In genomic region chr9:85842351-85843011, GRCm38 (mm10) we compare ENCODE assay signal across 7 mouse cellular contexts. TPM values are rescaled to one million over a fixed set of nuclear protein-coding genes. Genes with fewer than 3 reads are reported as not detected.
DNase-seq lines count a peak whose midpoint lies in the region; ATAC-seq lines count a peak whose summit lies in the region.

Tpbg (plus strand) TSS chr9:85842380.

- no peaks in the 10 kb centered on the region for H3K27me3 ChIP-seq in forebrain, embryonic 13.5 days
- H3K27me3 ChIP-seq in stomach, embryonic 14.5 days (ENCODE audit: control insufficient read depth, insufficient read depth, low read length) = no peaks in the 10 kb centered on the region

- H3K4me2 ChIP-seq in forebrain, embryonic 13.5 days = peak within 1 kb of the TSS; percentile 95
- H3K4me2 ChIP-seq in stomach, embryonic 14.5 days (replicated peaks; ENCODE audit: low read depth, low read length) = peak within 1 kb of the TSS; percentile 97

- 0 out of 2 replicates have a peak, but pooled peaks cover 2% of the 10 kb centered on the region for H3K36me3 ChIP-seq in forebrain, embryonic 13.5 days (ENCODE audit: poor library complexity, severe bottlenecking)
- H3K36me3 ChIP-seq in stomach, embryonic 14.5 days (ENCODE audit: control insufficient read depth, insufficient read depth, low read length) = no peaks in the 10 kb centered on the region

- ATAC-seq in forebrain, embryonic 13.5 days = peak; percentile 79
- ATAC-seq in megakaryocyte, adult 5-6 weeks (ENCODE audit: poor library complexity, severe bottlenecking) = peak; percentile 55
- peak; percentile 84 for ATAC-seq in stomach, embryonic 14.5 days (ENCODE audit: insufficient number of reproducible peaks, insufficient read depth, low FRiP score, low read depth)

- DNase-seq in Muller cell, postnatal 12 days (ENCODE audit: inconsistent ontology term) = peak; percentile 80
- peak; percentile 17 to 22 for DNase-seq in adrenal gland, postnatal 4 days (ENCODE audit: low spot score in 2 of 2)
- peak; percentile 54 for DNase-seq in heart, postnatal 4 days
- DNase-seq in left cerebral cortex, postnatal 10 days (ENCODE audit: extremely low spot score in 1 of 2, low spot score in 2 of 2) = peak in 1 of 2 experiments; percentile 77

- H3K4me3 ChIP-seq in forebrain, embryonic 13.5 days = peak within 1 kb of the TSS; percentile 70
- H3K4me3 ChIP-seq in stomach, embryonic 14.5 days (ENCODE audit: low read depth, low read length) = peak within 1 kb of the TSS; percentile 70

- H3K4me1 ChIP-seq in forebrain, embryonic 13.5 days = peaks cover 19% of the 10 kb centered on the region
- peaks cover 8% of the 10 kb centered on the region; the same call in 1 of the 2 replicates for H3K4me1 ChIP-seq in stomach, embryonic 14.5 days (ENCODE audit: control insufficient read depth, insufficient read depth, low read length)

- WGBS in forebrain, embryonic 13.5 days = under 1% methylated on average over 39 of the region's 39 CpGs
- 0% methylated on average over 39 of the region's 39 CpGs for WGBS in stomach, embryonic 14.5 days

- no peaks in the 10 kb centered on the region for H3K9me3 ChIP-seq in forebrain, embryonic 13.5 days (replicated peaks)
- no peaks in the 10 kb centered on the region for H3K9me3 ChIP-seq in stomach, embryonic 14.5 days (ENCODE audit: control insufficient read depth, low read depth, low read length)

- intact Hi-C loops in left cerebral cortex, postnatal 10 days (cut with DNase I) = loop anchor here (2.0 kb wide), 1 partner anchor 606 kb away; no protein-coding TSS in a partner anchor

- H3K27ac ChIP-seq in forebrain, embryonic 13.5 days = peak within 1 kb of the TSS; percentile 68
- peak within 1 kb of the TSS; percentile 78 for H3K27ac ChIP-seq in stomach, embryonic 14.5 days (ENCODE audit: low read length)

- H3K9ac ChIP-seq in forebrain, embryonic 13.5 days = peak within 1 kb of the TSS; percentile 81
- H3K9ac ChIP-seq in stomach, embryonic 14.5 days (replicated peaks; ENCODE audit: low read depth, low read length) = peak within 1 kb of the TSS; percentile 63

RNA-seq across cellular contexts. Expression of gene Tpbg, which starts in this region (rescaled TPM):
- total RNA-seq in adrenal gland, postnatal 4 days (2021) = 10 to 100 TPM in 1 of 2 experiments, 1 to 10 TPM in 1; 8.2 to 14.8 TPM
- polyA plus RNA-seq in forebrain, embryonic 13.5 days (2015; fragmentation: Nextera tagmentation; extraction: Ambion mirVana) = 14.6 and 16.4 TPM in 2 replicates
- total RNA-seq in heart, postnatal 4 days (2021) = 1 to 10 TPM; 4.4 to 6.2 TPM
- 10 to 100 TPM; 25.9 to 38.1 TPM for total RNA-seq in left cerebral cortex, postnatal 10 days (2021)
- 0.09 and 0.11 TPM in 2 replicates for total RNA-seq in megakaryocyte, adult 5-6 weeks (2015)
- total RNA-seq in megakaryocyte, adult 5-6 weeks (2017) = not detected in 2 replicates
- 13.0 and 14.1 TPM in 2 replicates for polyA plus RNA-seq in stomach, embryonic 14.5 days (2014; fragmentation: Nextera tagmentation; extraction: Ambion mirVana)

Comparison
In these comparisons a context has a peak if more than half of its experiments do, and no peak if none do; other contexts are left out.
1. RNA of gene Tpbg (total RNA-seq): 25.9 to 38.1 TPM in left cerebral cortex, postnatal 10 days, 8.2 to 14.8 TPM in adrenal gland, postnatal 4 days and 4.4 to 6.2 TPM in heart, postnatal 4 days; 0.09 to 0.11 TPM in megakaryocyte, adult 5-6 weeks; every median in the first group is over 4 times any median in the second.
2. Peak in ATAC-seq in megakaryocyte, adult 5-6 weeks; RNA of the gene not detected or under 1 TPM.
3. Peak in every context shown above with its lines, with median percentiles within 50 percentile points of each other: ATAC-seq.